Mouse (Mus musculus) inflammation-experienced regulatory T-cells, adult 6 months (primary cell): ENCODE data around the gene Ubr2. TPM values are rescaled to one million over a fixed set of nuclear protein-coding genes. Genes with fewer than 3 reads are reported as not detected.

Experiments
- ATAC-seq: one replicate; pipeline ENCODE4 v1.8.0; 2017
- polyA plus RNA-seq, 3 experiments: library from polyadenylated mRNA; unstranded; fragments of 100-300 nt; shearing (Covaris generic); gene quantifications; one replicate each; pipeline ENCODE4 v1.2.1; 2017

Gene Ubr2
- polyA plus RNA-seq, 3 experiments from 2014 or later: 12.1 to 19.4 (median 13.2) TPM

DNA sequence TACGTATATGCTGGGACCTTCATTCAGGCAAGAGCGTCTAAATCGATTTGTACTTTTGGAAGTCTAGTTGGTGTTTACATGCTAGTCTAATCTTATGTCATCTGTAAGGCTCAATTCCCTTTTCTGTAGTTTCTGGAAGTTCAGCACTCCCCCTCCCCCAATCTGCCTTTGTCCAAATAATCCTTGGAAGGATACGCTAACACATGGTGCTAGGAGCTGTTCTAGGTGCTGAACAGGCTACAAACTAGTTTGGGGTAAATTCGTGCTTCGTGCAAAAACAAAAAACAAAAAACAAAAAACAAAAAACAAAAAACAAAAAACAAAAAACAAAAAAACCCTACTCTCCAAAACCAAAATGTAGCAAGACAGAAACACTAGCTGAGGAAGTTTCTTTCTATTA lies 89.5 kb downstream of the Ubr2 start:
- no peak for ATAC-seq

DNA sequence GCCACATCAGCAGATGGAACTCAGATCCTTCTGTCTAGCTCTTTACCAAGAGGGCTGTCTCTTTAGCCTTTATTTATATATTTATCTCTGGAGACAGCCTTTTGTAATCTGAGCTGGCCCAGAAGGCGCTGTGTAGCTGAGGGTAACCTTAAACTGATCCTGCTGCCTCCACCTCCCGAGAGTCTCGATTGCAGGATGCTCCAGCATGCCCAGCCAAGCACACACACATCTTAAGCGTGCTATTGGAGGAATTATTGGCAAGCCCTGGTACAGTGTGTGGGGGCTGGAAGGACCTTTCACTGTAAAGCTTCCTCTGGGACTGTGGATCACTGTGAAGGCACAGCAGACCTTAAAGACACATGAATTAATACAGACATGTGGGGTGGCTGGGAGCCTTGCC lies 91.4 kb downstream of the Ubr2 start:
- no peak for ATAC-seq

DNA sequence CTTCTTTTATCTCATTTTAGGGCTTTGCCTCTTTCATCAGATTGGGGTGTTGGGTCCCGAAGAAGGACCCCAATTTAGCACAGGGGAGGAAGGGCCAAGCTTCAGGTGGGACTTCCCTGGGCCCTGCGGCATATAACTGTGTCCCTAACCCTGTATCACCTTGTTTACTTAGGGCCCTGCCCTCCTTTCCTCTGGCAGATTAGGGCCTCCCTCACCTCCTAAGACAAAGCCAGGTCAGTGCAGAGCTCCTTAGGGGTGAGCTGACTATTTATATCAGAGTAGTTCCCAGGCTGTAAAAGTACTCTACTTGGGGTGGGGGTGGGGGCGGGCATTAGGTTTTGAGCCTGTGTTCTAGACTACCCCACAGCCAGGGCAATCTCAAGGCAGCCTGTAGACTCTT lies 95.2 kb downstream of the Ubr2 start:
- ATAC-seq: no peak

DNA sequence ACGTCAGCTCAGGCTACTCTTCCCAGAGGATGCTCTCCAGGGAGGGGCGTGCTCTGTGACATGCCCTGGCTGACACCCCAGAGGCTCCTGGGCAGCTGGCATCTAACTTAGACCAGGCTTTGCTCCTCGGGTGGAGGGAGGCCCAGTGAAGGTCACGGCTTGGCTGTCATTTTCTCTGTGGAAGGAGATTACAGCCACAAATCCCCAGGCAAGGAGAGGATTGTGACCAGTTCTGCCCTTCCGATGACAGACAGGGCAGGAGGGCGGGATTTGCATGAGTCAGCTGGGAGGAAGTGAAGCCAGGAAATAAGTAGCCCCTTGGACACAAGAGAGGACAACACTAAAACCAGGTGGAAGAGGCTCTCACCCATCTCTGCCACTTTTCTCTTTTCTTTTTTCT lies 98.0 kb downstream of the Ubr2 start:
- ATAC-seq: no peak

DNA sequence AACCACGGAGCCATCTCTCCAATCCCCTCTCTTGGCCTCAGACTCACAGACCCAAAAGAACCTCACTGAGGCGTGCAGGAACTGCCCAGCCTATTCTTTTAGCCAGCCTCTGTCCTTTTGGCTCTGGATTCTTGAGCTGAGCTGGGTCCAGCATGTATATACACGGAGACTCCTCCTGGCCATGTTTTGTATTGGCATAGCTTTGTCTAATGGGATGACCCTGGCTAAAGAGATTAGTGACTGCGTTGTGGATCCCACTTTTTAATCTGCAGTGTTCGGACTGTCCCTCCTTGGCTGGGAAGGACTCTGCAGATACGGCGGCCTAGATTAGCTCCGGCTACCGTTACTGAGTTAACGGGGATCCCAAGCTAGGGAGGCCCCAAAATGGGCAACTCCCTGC lies 100.2 kb downstream of the Ubr2 start, which contains the start of gene Prph2:
Gene Prph2 (plus strand): TSS at position 274 of the 400 bp plus-strand sequence.
- no peak for ATAC-seq

DNA sequence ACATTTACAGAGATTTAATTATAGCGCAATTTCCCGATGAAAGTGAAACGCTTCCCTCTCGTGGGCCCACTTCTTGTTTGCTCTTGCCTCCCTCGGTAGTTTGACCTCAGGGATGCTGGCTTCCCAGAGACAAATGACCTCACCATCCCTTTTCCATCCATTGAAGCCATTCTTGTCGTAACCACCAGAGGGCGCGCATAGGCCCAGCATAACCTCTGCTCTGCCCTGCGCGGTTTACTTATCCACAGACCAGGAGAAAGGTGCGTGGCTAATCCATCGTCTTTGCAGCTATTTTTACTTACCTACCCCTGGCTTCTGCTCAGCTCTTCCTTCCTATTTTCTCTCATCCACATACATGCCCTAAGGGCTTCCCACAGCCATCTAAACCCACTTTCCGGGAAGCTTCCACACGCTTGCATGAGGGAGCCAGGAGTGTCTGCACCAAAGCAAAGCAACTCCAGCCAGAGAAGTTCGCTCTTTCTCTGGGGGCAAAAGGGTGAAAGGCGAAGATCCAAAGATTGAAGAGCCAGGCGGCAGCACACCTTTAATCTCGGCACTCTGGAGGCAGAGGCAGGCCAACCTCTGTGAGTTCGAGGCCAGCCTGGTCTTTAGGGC lies 106.4 kb downstream of the Ubr2 start:
- peak; percentile 67 for ATAC-seq

DNA sequence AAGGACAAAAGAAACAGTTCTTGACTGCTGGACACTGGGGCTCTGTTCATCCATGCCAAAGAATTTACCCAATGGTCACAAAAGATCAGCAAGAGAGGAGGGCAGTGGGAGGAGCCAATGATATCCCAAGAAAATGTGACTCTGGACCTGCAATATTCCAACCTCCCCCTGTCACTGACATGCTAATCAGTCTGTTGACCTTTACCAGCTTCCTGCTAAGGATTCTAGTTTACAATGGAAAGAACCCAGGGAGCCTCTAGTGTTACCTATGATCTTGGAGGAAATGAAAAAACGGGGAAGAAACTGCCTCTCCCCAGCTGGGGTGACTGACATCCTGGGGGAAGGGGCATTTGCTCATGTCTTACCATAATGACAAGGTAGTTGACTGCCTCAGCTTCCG lies 109.4 kb downstream of the Ubr2 start:
- ATAC-seq: no peak

DNA sequence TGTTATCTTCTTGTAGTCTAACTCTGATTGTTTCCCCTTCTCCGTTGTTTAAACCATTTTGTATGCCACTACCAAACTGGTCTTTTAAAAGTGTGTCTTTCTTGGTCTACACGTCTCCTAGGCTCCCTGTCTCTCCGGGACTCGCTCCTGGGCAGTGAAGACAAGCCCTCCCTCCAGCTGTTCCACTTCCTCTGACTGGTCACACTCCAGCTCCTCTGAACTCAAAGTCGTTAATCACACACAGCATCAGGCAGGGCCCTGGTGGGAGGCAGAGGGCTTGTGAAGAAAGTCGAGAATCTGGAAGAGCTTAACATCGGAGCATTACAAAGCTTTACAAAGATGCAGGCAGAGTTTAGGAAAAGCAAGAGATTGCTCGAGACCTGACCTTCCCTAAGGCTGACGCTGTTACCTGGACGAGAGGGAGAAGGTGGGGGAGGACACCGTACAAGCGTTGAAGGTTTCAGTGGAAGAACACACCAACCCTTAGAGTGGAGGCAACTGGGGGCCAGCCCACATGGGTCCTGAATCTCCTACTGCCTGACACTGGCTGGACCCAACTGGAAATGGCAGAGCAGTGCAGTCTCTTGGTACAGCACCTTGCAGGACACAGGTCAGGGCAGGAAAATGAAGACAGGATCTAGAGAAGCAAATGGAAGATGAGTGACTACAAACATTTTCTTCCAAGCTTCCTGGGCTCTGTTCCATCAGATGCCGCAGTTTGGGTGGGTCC lies 113.0 kb downstream of the Ubr2 start:
- no peak for ATAC-seq

DNA sequence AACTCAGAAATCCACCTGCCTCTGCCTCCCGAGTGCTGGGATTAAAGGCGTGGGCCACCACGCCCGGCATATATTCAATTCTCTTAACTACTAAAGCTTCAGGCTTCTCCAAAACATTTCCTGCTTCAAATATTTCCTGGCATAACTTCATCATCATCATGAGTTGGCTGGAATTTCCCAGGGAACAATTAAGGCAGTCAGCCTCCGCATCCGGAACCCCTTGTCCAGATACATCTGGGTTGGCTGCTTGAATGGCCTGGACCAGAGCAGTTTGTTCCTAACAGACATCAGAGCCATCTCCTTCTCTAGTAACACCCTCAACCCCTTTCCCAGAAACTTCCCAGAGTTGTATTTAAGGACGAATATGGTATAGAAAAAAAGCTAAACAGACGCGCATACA lies 114.9 kb downstream of the Ubr2 start:
- ATAC-seq: no peak

DNA sequence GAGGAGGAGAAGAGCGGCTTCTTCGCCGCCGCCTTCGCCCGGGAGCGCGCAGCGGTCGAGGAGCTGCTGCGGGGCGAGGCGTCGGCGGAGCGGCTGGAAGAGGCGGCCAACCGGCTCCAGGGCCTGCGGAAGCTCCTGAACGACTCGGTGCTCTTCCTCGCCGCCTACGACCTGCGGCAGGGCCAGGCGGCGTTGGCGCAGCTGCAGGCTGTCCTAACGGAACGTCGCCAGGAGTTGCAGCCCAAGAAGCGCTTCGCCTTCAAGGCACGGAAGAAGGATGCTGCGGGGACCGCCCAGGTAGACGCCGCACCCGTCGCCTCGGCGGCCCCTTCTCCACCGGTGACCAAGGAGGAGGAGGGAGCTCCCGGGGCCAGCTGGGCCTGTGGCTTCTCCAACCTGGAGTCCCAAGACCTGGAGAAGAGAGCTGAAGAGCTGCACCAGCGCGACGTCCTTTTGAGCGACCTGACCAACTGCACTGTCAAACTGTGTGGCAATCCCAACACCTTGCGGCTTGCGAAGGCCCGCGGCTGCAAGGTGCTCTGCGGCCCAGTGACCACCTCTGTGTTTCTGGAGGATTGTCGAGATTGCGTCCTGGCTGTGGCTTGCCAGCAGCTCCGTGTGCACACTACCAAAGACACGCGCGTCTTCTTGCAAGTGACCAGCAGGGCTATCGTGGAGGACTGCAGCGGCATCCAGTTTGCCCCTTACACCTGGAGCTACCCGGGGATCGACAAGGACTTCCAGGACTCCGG lies 119.3 kb downstream of the Ubr2 start:
- ATAC-seq: peak; percentile 17

DNA sequence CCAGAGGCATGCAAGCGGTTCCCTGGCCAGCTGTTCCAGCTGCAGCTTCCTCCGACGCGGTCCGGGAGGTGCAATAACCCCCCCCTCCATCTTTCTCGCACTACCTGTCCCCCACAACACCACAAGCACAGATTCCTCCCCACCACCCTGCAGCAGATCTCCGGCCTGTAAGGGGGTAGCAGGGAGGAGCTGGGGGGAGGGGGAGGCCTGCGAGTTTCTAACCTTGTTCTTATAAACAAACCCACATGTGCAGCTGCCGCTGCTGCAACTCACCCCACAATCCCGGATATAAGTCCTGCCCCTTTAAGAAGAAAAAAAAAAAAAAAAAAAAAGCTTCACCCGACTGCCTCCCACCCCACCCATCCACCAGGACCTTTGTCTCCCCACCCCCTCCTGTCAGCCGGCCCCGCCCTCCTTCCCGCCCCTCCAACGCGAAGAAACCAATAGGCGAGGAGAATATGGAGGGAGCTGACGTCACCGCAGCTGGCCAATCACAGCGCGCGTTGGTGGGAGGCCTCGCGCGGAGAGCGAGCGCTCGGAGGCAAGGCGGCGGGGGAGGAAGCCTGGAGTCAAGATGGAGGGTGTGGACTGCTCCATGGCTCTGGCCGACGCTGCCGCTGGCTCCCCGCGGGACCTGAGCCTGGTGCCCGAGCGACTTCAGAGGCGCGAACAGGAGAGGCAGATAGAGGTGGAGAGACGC lies 120.1 kb downstream of the Ubr2 start, which contains the start of gene Tbcc:
Gene Tbcc (plus strand): TSS at position 569 of the 700 bp plus-strand sequence.
- peak; percentile 95 for ATAC-seq

DNA sequence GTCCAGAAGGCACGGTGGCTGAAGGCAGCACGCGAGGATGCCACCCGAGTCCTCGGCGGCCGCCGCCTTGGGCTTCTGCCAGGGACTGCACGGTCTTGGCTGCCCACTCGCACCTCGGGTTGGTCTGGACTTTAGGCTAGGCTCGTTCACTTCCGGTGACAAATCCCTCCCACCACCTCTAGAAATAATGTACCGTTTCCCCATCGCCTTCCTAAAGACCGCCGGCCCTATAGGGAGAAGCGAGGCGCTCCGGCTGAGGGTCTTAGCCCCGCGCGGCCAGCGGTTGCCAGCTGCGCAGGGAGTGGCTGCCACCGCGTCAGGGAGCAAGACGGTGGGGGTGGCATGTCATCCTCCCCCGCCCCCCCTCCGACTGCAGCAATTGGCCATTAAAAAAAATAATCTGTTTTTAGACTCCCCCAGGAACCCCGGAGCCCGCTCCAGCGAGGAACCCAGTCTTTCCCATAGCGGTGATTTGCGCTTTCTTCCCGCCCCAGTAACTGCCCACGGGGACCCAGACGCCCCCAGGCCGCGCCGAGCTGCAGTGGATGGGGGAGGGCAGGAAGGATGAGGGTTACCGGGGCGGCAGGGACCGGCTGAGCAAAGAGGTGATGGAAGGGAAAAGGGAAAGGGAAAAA lies 120.8 kb downstream of the Ubr2 start:
- ATAC-seq: peak; percentile 12

DNA sequence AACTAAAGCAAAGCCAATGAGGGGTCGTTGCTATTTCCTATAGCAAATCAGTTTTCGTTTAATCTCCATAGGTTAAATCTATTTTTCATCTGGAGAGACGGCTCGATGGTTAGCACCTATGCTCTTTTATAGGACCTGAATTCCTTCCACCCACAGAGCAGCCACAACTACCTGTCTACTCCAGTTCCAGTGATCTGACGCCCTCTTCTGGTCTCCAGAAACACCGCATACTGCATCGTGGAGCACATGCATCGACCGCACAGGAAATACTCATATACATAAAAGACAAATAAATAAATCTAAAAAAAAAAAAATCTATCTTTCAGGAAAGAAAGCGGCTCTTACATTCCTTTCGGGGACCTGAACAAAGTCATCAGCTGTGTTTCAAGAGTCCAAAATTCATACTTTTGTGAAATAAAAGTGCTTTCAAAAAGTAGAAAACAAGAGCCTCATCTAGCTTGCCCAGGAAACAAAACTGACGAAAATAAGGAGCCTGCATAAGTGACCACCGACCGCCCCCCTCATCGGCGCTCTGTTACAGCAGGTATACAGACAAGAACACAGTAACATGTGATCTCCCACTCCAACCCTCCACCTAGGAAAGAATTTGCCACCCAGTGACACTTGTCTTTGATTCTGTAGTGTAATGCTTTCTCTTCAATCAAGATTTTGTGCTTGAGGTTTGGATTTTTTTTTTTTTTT lies 121.7 kb downstream of the Ubr2 start:
- no peak for ATAC-seq

DNA sequence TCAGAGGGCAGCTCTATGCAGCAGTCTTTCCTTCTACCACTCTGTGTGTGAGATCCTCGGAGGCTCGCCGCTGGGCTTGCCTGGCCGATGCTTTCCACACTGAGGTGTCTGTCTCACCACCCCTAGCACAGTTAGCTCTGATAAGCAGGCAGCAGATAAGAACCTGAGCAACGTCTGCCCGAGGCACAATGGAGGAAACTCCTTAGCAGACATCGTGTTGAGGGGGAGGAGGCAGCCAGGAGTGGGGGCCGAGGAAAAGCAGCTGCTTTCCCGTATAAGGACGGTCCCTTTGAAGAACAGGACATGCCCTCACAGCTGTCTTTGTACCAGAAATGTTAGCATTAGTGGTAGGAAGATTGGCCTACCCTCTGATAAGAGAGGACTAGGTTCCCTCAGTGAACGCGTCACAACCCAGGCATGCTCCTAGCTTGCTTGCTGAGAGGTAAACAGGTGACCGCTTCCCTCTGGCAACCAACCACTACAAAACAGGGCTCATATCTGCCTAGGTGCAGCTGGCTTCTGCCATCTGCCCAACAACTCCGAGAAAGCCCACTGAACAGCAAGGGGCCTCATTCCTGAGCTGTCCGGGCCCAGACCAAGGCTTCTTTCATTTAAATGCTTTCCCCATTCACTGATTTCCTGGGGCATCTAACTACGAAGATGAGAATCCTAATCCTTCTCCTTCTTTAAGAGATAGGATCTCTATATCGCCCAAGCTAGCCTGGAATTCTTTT lies 124.3 kb downstream of the Ubr2 start:
- no peak for ATAC-seq

DNA sequence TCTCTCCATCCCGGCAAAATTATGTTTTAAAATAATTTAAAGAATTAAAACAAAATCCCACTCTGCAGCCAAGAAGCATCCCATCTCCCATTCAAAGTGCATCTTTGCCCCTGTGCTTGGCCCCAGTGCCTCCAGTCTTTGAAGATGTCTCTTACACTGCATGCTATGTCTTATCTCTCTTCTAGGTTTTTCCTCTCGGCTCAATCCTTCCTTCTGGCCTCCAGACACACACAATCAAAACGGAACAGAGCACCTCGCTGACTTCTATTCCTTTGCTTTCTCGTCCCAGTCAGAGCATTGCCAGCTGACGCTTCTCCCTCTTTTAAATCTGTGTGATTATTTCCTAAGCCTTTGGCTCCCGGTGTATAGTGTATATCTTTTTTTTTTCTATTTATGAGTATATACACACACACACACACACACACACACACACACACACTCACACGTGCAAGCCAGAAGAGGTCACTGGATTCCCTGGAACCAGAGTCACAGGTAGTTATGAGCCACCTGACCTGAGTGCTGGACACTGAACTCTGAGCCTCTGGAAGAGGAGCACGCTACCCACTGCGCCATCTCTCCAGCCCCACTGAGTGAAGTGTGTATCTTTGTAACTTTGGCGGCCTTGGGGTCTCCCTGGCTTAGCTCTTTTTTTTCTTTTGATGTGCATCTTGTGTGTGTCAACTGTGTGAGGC lies 125.0 kb downstream of the Ubr2 start:
- ATAC-seq: no peak

DNA sequence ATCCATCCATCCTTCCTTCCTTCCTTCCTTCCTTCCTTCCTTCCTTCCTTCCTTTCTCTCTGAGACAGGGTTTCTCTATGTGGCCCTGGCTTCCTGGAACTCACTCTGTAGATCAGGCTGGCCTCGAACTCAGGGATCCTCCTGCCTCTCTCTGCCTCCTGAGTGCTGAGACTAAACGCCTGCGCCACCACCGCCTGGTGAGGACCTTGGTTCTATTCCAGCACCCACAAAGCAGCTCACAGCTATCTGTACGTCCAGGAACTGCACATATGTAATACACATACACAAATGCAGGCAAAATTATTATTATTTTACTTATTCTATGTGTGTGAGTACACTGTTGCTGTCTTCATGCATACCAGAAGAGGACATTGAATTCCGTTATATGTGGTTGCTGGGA lies 125.6 kb downstream of the Ubr2 start:
- no peak for ATAC-seq

DNA sequence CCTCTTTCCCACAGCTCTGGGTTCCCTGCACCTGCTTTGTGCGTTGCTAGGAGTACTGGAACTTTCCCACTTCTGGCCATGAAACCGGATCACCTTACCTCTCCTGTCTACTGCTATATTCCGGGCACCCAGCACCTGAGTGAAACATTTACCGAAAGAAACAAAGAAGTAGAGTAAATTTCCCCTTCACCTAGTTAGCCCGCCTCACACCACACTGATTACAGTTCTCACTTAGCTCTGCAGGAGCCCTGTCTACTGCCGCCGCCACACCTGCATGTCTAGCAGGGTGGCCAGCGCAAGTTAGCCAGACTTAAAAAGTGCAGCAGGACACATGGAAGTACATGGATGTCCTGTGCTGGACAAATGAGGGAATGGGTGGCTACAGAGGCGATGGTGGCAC lies 127.2 kb downstream of the Ubr2 start:
- ATAC-seq: no peak

DNA sequence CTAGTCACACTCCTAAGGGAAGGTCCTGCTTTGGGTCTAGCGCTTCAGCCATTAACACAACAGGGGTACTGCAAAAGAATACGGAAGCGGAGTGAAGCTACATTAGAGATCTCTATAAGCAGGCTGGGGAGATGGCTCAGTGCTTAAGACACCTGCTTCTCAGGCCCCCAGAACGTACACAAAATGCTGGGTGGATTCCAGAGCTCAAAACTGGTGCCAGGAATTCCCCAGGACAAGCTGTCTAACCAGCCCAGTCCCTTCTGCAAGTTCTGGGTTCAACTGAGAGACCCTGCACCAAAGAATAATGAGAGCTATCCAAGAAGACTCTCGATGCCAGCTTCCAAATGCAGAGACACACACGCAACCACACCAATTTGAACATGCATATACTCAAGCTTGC lies 128.6 kb downstream of the Ubr2 start:
- ATAC-seq: no peak

DNA sequence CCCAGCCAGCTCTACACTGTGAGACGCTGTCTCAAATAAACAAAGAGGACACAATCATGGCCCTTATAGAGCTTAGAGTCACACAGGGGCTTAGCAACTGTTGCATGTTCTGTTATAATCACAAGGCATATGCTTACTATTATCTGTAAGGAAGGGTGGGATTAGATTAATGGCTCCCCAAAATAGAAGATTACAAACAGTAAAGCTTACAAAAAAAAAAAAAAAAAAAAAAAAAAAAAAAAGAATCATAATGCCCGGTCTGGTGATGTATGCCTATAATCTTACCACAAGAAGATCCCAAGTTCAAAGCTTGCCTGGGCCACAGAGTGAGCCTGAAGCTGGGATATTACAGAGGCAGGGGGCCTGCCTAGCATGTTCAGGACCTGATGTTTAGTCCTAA lies 130.0 kb downstream of the Ubr2 start:
- ATAC-seq: no peak

DNA sequence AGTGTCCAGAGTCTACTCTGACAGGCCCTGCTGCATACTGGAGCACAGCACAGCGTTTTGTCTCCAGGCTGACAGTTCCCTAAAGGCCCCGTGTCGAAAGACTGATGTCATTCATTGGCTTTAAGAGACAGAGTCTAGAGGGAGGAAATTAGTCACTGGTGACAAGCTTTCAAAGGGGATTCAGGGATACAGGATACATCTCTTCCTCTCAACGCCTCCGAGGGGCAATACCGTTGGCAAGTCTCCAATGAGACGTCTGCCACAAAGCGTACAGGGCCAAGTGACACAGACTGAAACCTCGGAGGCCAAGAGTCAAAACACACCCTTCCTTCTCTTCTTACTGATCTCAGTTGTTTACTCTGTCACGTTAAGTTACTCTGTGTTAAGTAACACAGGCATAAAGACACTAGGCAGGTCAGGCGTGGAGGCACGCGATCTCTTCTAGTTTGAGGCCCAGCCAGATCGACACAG lies 130.5 kb downstream of the Ubr2 start:
- peak; percentile 84 for ATAC-seq
